ENCODE assay signal across 13 mouse cellular contexts in the genomic region with DNA sequence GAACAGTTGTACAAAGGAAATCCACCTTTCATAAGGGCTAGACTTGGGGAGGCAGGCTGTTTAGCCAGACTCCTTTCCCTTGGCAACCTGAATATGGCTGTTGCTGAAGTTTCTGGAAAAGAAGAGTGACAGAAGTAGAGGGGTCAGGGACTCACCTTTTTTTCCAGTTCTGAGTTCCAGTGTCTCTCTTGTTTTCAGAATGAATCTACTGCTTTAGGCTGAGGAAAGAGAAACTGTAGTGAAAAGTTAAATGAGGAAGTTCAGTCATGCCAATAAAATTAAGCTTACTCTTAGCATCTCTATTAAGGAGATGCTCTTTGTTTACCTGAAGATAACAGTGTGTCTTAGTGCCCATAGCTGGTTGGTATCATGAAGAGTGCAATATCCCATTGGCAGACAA.
"Had no signal": no experiment of that assay in that cellular context is flagged by ENCODE, and none has a peak within 500 bp of the region (broad histone marks: within the 10 kb centered on the region; RNA-seq: fewer than 3 reads in every experiment).

No protein-coding gene starts in this region.

- H3K9ac ChIP-seq: liver, postnatal 0 days; lung, embryonic 15.5 days; midbrain, embryonic 13.5 days; midbrain, embryonic 15.5 days; neural tube, embryonic 12.5 days had no signal

- H3K9me3 ChIP-seq: lung, embryonic 15.5 days; megakaryocyte, embryonic 14.5 days; midbrain, embryonic 13.5 days; midbrain, embryonic 15.5 days; neural tube, embryonic 12.5 days had no signal

- DNase-seq: liver, postnatal 0 days; lung, adult 2 months; lung, postnatal 14 days; right cerebral cortex, postnatal 14 days; thymus, adult 18-20 months; thymus, postnatal 14 days; thymus, postnatal 4 days had no signal

- H3K27me3 ChIP-seq: lung, embryonic 15.5 days; megakaryocyte, embryonic 14.5 days; midbrain, embryonic 13.5 days; midbrain, embryonic 15.5 days; neural tube, embryonic 12.5 days had no signal

- H3K4me1 ChIP-seq: midbrain, embryonic 13.5 days; midbrain, embryonic 15.5 days; neural tube, embryonic 12.5 days had no signal

- H3K4me3 ChIP-seq: lung, embryonic 15.5 days; megakaryocyte, embryonic 14.5 days; midbrain, embryonic 13.5 days; midbrain, embryonic 15.5 days; neural tube, embryonic 12.5 days had no signal

- H3K27ac ChIP-seq: lung, embryonic 15.5 days; macrophage; midbrain, embryonic 13.5 days; midbrain, embryonic 15.5 days; neural tube, embryonic 12.5 days had no signal
